Mouse (Mus musculus): ENCODE results near the gene Olfr417.

DNA sequence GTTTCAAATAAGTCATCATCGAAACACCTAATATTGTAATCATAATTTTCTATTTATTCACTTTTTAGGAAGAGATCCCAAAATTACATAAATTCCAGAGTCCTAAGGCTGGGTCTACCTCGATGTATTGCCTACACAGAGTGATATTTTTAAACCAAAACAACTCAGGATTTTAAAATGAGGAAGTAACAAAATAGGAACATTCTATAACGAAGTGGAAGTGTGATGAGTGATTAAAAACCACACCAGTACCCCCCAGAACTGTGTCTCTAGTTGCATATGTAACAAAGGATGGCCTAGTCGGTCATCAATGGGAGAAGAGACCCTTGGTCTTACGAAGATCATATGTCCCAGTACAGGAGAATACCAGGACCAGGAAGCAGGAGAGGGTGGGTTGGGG, 10.3 kb upstream of the Olfr417 start:
- TF ChIP-seq POLR2A (IDR thresholded peaks at IDR 0.05; ENCODE audit: extremely low read depth, insufficient read depth, low read length) (no peak), CTCF (IDR thresholded peaks at IDR 0.05; ENCODE audit: low read depth, low read length) (no peak)
